Mouse (Mus musculus): Measurements from ENCODE around the gene Fam166a.

The Fam166a gene

DNA sequence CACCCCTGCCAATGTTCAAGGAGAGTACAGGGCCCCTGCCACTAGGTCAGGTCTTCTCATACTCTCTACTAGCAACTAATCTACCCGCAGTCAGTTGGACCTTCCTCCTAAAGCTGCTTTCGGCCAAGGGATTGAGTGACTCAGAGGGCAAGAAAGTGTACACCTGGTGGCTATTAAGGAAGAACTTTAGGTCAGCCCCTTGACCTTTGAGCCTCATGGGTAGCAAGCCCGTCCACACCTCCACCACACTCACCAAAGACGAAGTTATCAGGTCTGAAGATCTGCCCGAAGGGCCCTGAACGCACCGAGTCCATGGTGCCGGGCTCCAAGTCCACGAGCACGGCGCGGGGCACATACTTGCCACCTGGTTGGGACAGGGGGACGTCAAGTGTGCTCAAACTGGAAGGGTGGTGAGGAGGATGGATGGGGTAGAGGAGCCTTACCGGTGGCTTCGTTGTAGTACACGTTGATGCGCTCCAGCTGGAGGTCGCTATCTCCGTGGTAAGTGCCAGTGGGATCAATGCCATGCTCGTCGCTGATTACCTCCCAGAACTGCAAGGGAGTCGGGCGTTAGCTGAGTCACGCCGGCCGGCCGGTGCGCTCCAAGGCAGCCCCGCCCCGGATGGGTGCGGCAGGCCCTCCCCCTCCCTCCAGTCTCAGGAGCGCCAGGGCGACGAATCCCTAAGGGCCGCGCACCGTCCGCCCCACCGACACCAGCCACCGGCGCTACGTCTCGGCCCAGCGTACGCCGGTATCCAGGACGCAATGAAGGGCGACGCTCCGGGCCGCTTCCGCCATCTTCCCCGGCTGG lies 5.3 kb downstream of the Fam166a start:
- peak; percentile 57 for DNase-seq (ENCODE audit: low spot score)

DNA sequence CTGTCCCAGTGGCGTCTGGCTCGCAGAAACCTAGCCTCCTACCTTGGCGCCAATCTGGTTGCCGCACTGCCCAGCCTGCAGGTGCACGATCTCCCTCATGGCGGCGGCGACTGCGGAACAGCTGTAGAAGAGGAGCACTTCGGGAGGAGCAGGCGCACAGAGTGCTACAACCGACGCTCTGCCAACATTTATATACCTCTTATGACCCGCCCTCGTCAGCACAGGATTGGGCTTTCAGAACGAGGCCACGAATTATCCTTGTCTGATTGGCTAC lies 5.9 kb downstream of the Fam166a start, which contains the start of gene Tubb4b:
Gene Tubb4b, minus strand, starts transcription at position 211 of the 274 bp plus-strand sequence.
- no peak for DNase-seq (ENCODE audit: low spot score)

DNA sequence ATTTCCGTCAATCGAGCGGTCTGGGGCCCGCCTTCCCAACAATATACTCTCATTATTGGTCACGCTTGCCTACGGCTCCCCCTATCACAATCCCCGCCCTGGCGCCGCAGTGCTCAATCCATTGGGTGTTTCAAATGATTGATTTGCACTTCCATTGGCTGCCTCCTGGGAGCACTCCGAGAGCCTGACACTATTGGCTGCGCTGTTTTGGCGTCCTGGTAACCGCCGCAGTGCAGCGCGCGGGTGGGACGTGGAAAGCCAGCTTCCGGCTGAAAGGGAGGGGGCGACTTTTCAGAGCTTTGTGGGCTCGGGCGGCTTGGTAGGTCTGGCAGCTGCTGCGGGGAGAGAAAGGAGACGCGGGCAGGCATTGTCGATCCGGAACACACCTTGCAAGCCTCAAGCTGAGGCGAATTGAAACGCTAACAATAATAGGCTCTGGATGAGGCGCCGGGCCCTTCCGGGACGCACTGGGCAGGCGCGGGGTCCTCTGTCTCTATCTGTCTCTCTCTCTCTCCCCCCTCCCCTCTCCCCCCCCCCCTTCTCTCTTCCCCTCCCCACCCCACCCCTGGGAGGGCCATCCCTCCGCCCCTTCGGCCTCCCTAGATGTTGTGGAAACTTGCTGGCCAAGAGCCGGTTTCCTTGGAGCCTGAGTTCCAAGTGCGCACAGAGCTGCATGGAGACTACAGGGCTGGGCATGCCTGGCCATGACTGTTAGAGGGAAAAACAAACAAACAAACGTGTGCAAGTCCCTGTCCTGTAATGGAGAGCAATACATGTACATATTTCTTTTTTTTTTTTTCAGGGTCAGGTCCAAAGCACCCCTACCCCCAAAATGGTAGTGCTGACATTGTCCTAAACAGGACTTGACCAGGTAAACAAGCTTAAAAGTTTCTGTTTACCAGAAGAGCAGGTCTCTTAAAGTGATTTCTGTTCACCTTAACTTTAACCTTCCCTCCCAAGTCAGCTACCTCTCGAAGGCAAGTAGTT lies 6.5 kb downstream of the Fam166a start:
- peak; percentile 92 for DNase-seq (ENCODE audit: low spot score)

DNA sequence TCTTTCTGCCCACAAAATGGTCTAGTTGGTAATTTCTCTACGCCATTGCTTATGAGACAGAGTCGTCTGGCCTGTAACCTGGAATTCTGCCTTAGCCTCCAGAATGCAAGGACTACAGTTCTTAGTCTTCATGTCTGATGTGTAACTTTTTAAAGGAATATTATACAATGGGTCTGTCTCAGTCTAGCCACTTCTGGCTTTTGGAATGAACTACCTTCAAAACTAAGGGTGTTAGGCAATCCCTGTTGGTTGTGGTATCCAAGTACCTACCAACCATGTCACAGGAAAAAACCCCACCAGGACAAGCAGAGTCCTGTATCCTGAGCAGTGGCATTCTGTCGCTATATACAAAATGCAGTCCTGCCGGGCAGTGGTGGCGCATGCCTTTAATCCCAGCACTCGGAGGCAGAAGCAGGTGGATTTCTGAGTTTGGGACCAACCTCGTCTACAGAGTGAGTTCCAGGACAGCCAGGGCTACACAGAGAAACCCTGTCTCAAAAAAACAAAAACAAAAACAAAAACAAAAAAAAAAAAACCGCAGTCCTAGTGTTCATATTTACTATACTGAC lies 7.3 kb downstream of the Fam166a start:
- DNase-seq (ENCODE audit: low spot score): no peak

GRCm38 (mm10) chr2:25226864-25227263 lies 8.3 kb downstream of the Fam166a start:
- no peak for DNase-seq (ENCODE audit: low spot score)

- no peak for DNase-seq (ENCODE audit: low spot score)
These were observed 8.9 kb downstream of the Fam166a start for GRCm38 (mm10) chr2:25227406-25227805.

GRCm38 (mm10) chr2:25228431-25228889 lies 9.9 kb downstream of the Fam166a start:
- peak; percentile 79 for DNase-seq (ENCODE audit: low spot score)

- DNase-seq (ENCODE audit: low spot score): no peak
These were observed 10.5 kb downstream of the Fam166a start for GRCm38 (mm10) chr2:25228995-25229530.

GRCm38 (mm10) chr2:25229582-25229981 lies 11.0 kb downstream of the Fam166a start:
- no peak for DNase-seq (ENCODE audit: low spot score)

DNA sequence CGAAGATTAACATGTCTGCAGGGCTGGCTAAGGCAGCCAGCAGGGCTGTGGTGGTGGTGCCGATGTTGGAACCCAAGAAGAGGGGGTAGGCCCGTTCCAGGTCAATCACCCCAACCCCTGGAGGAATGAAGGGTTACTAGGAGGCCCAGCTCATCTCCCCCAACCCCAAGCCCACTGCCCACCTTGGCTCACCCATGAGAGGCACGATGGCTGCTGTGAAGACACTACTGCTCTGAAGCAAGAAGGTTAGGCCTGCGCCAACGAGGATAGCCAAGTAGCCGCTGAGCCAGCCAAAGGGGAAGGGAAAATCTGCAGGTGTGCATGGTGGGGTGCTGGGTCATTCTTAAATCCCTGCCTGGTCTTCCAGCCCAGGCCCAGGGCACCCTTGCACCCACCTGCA lies 12.0 kb downstream of the Fam166a start:
- no peak for DNase-seq (ENCODE audit: low spot score)

GRCm38 (mm10) chr2:25231038-25231437 lies 12.5 kb downstream of the Fam166a start:
- no peak for DNase-seq (ENCODE audit: low spot score)

GRCm38 (mm10) chr2:25233421-25233820 lies 14.9 kb downstream of the Fam166a start:
- no peak for DNase-seq (ENCODE audit: low spot score)

GRCm38 (mm10) chr2:25234050-25234449 lies 15.5 kb downstream of the Fam166a start, which contains the start of gene Slc34a3:
Gene Slc34a3 (minus strand): TSS chr2:25234364.
- no peak for DNase-seq (ENCODE audit: low spot score)

DNA sequence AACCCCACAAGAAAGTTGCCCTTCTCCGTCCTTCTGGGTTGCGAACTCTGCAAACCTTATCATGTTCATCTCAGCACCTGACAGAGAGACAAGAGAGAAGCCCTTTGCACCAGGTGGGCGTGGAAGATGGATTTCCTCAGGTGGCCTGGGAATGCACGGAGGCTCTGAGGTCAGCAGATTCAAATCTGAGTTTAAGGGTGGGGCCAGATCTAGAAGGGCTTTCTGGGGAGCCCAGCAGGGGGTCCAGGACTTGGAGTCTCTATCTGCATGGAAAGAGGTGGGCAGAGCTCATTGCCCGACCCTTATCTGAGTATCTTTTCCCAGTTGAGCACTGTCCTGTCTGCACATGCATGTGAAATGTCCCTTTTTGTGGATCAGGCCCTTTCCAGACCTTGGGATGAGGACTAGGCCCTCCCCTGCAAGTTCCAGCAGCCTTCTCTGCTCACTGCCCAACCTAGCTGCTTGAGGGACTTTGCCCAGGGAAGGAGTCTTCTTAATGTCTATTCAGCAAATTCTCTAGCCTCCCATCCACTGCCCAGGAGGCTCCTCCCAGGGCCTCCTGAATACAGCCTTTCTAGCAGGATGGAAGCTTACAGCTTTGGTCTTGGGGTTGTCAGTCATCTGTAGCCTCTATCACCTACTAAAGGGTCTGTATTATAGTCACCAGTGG lies 16.1 kb downstream of the Fam166a start:
- DNase-seq (ENCODE audit: low spot score): no peak

DNA sequence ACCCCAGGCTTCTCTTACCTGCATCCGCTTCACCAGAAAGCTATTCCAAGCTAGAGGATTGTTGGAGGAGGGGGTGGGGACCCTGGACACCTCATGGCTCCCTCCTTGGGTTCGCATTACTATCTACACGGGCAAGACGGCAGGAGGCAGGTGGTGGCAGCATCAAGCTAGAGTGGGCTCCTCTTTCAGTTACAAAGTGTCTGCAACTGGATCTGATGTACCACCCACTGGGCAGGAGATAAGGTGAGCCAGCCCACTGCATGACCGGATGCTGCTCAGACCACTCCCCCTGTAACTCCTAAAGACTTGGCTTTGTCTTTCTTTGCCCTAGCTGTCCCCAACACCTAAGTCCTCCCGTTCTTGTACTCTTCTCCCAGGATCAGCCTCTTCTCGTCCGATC lies 18.1 kb downstream of the Fam166a start, which contains the start of gene Rnf224:
Gene Rnf224, minus strand, starts transcription at position 174 of the 400 bp plus-strand sequence.
- no peak for DNase-seq (ENCODE audit: low spot score)

DNA sequence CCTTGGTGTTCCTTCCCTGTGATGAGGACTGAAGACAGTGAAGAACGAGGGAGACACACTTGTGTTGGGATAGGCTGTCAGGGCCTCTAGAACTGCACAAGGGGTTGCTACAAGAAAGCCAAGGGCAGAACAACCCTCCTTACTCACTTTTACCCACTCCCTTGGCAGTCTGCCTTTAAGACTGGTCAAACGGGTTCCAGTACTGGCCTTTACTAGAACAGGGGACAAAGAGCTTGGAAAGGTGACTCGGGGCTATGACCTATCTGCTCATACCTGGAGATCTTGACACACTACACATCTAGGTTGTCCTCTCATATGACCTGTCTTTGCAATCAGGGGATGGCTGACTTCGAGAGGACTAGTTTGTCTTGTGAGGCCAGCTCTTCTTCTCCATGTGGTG lies 19.0 kb downstream of the Fam166a start:
- DNase-seq (ENCODE audit: low spot score): no peak

DNA sequence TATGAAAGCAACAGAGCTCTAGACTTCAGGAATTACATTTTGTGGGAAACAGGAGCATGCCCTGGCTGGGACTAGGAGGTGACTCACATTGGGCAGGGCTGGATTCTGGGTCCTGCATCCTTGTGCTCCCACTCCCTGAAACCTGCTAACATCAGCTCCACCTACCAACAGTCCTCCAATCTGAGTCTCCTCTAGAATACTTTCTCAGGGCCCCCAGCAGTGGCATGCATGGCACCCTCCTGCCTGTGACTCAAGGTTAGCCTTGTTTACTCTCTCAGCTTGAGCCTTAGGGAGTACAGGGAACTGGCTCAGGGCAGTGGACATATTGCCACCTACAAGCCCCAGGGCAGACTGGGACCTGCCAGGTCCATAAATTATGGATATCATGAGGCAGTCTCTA lies 19.6 kb downstream of the Fam166a start:
- DNase-seq (ENCODE audit: low spot score): no peak

GRCm38 (mm10) chr2:25239766-25240165 lies 21.2 kb downstream of the Fam166a start:
- DNase-seq (ENCODE audit: low spot score): no peak

- no peak for DNase-seq (ENCODE audit: low spot score)
These were observed 21.8 kb downstream of the Fam166a start for GRCm38 (mm10) chr2:25240310-25240709.

- DNase-seq (ENCODE audit: low spot score): peak; percentile 56
These were observed 22.3 kb downstream of the Fam166a start for GRCm38 (mm10) chr2:25240723-25241437.

DNA sequence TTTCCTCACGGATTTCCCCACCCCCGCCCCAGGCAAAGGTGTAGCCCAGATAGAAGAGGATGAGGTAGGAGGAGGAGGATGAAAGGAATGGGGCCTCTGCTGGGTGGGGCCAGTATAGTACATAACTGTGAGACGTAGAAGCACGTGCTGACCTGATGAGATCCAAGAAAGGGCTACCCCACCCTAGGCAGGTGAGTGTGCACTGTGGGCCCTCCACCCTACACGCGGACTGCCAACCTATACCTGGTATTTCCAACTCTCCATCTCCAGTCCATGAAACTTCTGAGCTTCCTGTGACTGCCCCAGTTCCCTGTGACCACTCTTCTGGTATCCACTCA lies 22.9 kb downstream of the Fam166a start:
- no peak for DNase-seq (ENCODE audit: low spot score)
